Mouse (Mus musculus) limb, embryonic 10.5 days (tissue): ENCODE measurements around the gene Cdc34. TPM values are rescaled to one million over a fixed set of nuclear protein-coding genes. Genes with fewer than 3 reads are reported as not detected.
"Not testable (repeated sequence)": the region's sequence is repeated elsewhere in the genome, so short reads cannot be mapped to it uniquely, and the experiment has no call there.

ENCODE experiments used
- DNase-seq: peaks from one replicate; pipeline ENCODE4 v3.0.0-alpha.2; 2017; ENCODE audit warnings: low spot score
- H3K27ac ChIP-seq: fragments of 300-500 bp; sonication (generic); 2 replicates; pipeline ENCODE4 v1.5.1; 2016; ENCODE audit warnings: mild to moderate bottlenecking
- H3K27me3 ChIP-seq: fragments of 300-500 bp; sonication (generic); 2 replicates; pipeline ENCODE4 v1.6.1; 2016; ENCODE audit warnings: low read depth, mild to moderate bottlenecking; ENCODE audit not compliant: poor library complexity, severe bottlenecking
- H3K36me3 ChIP-seq: fragments of 300-500 bp; sonication (generic); 2 replicates; pipeline ENCODE4 v1.6.1; 2016; ENCODE audit warnings: mild to moderate bottlenecking, moderate library complexity
- H3K4me1 ChIP-seq: fragments of 300-500 bp; sonication (generic); 2 replicates; pipeline ENCODE4 v1.6.1; 2016
- H3K4me3 ChIP-seq: fragments of 300-500 bp; sonication (generic); 2 replicates; pipeline ENCODE4 v1.5.1; 2016; ENCODE audit warnings: mild to moderate bottlenecking, moderate library complexity
- H3K9me3 ChIP-seq: fragments of 300-500 bp; sonication (generic); replicated peaks from 2 replicates; pipeline ENCODE4 v1.6.1; 2016; ENCODE audit warnings: mild to moderate bottlenecking
- WGBS: fragments of 180-500 bp; shearing (Covaris S2); methylation state at CpG from one replicate; pipeline ENCODE4 v1.1.7; 2016; 5-methylcytosine and 5-hydroxymethylcytosine counted together
- polyA plus RNA-seq: library from polyadenylated mRNA; unstranded; fragments of >200 nt; fragmentation: Nextera tagmentation; extraction: Ambion mirVana; gene quantifications from 2 replicates; pipeline ENCODE4 v1.2.1, GENCODE M21; 2016

Cdc34 gene
- polyA plus RNA-seq, 1 experiment from 2014 or later, result 209 TPM

- 79% methylated on average over 12 of the region's 12 CpGs for WGBS
- Histone ChIP-seq H3K36me3 (peaks cover 15% of the 10 kb centered on the region), H3K4me1 (peaks cover 15% of the 10 kb centered on the region), H3K4me3 (no peak overlapping the region), H3K27ac (peak overlapping the region; percentile 25; the same call in 1 of the 2 replicates), H3K27me3 (no peaks in the 10 kb centered on the region), H3K9me3 (no peaks in the 10 kb centered on the region)
- DNase-seq, result no peak
Measured at GRCm38 (mm10) chr10:79693580-79694378, 11.8 kb downstream of the Cdc34 start.

- 84% methylated on average over 6 of the region's 6 CpGs for WGBS
- peaks cover 15% of the 10 kb centered on the region for H3K4me1 ChIP-seq
- no peak for DNase-seq
- peaks cover 10% of the 10 kb centered on the region for H3K36me3 ChIP-seq
- H3K9me3 ChIP-seq, result no peaks in the 10 kb centered on the region
- H3K27ac ChIP-seq, result peak overlapping the region; percentile 25; the same call in 1 of the 2 replicates
- H3K27me3 ChIP-seq, result no peaks in the 10 kb centered on the region
- no peak overlapping the region for H3K4me3 ChIP-seq
Measured at GRCm38 (mm10) chr10:79694379-79694655, 12.3 kb downstream of the Cdc34 start.

- Histone ChIP-seq H3K27ac (peak overlapping the region; percentile 81; the same call in 1 of the 2 replicates), H3K9me3 (no peaks in the 10 kb centered on the region), H3K4me3 (no peak overlapping the region), H3K36me3 (peaks cover 2% of the 10 kb centered on the region; the same call in 1 of the 2 replicates), H3K27me3 (no peaks in the 10 kb centered on the region), H3K4me1 (peaks cover 15% of the 10 kb centered on the region)
- DNase-seq, result peak; percentile 79
- WGBS, result 71% methylated on average over 13 of the region's 13 CpGs
Measured at GRCm38 (mm10) chr10:79695231-79696128, 13.5 kb downstream of the Cdc34 start.

GRCm38 (mm10) chr10:79696129-79696651, 14.2 kb downstream of the Cdc34 start:
- H3K27me3 ChIP-seq, result no peaks in the 10 kb centered on the region
- no peak for DNase-seq
- peaks cover 22% of the 10 kb centered on the region for H3K4me1 ChIP-seq
- H3K4me3 ChIP-seq, result no peak overlapping the region
- peak overlapping the region; percentile 81 for H3K27ac ChIP-seq
- peaks cover 2% of the 10 kb centered on the region; the same call in 1 of the 2 replicates for H3K36me3 ChIP-seq
- 62% methylated on average over 9 of the region's 9 CpGs for WGBS
- no peaks in the 10 kb centered on the region for H3K9me3 ChIP-seq

- no peaks in the 10 kb centered on the region for H3K9me3 ChIP-seq
- 82% methylated on average over 6 of the region's 6 CpGs for WGBS
- H3K4me1 ChIP-seq, result peaks cover 28% of the 10 kb centered on the region
Measured at GRCm38 (mm10) chr10:79697916-79698315, 15.9 kb downstream of the Cdc34 start.

GRCm38 (mm10) chr10:79698459-79698858, 16.5 kb downstream of the Cdc34 start:
- Histone ChIP-seq H3K4me1 (peaks cover 28% of the 10 kb centered on the region), H3K4me3 (no peak overlapping the region), H3K9me3 (no peaks in the 10 kb centered on the region), H3K27ac (no peak overlapping the region), H3K27me3 (no peaks in the 10 kb centered on the region), H3K36me3 (no peaks in the 10 kb centered on the region)
- DNase-seq, result no peak
- 92% methylated on average over 6 of the region's 6 CpGs for WGBS

More at GRCm38 (mm10) chr10:79697916-79698315, 15.9 kb downstream of the Cdc34 start:
- H3K36me3 ChIP-seq, result no peaks in the 10 kb centered on the region
- no peak overlapping the region for H3K4me3 ChIP-seq
- H3K27ac ChIP-seq, result peak overlapping the region; percentile 28; the same call in 1 of the 2 replicates
- no peaks in the 10 kb centered on the region for H3K27me3 ChIP-seq
- no peak for DNase-seq

GRCm38 (mm10) chr10:79700676-79701075, 18.7 kb downstream of the Cdc34 start:
- peaks cover 29% of the 10 kb centered on the region for H3K4me1 ChIP-seq
- no peaks in the 10 kb centered on the region for H3K9me3 ChIP-seq
- no peak overlapping the region for H3K4me3 ChIP-seq
- WGBS, result 58% methylated on average over 7 of the region's 7 CpGs
- no peaks in the 10 kb centered on the region for H3K27me3 ChIP-seq
- DNase-seq, result no peak
- H3K27ac ChIP-seq, result peak overlapping the region; percentile 4; the same call in 1 of the 2 replicates
- H3K36me3 ChIP-seq, result no peaks in the 10 kb centered on the region

GRCm38 (mm10) chr10:79701443-79702129, 19.6 kb downstream of the Cdc34 start:
- peaks cover 31% of the 10 kb centered on the region for H3K4me1 ChIP-seq
- no peaks in the 10 kb centered on the region for H3K27me3 ChIP-seq
- no peak for DNase-seq
- WGBS, result 53% methylated on average over 10 of the region's 10 CpGs
- peak overlapping the region; percentile 4 for H3K27ac ChIP-seq
- no peaks in the 10 kb centered on the region for H3K9me3 ChIP-seq
- peaks cover 6% of the 10 kb centered on the region for H3K36me3 ChIP-seq
- no peak overlapping the region for H3K4me3 ChIP-seq

- 95% methylated on average over 4 of the region's 4 CpGs for WGBS
- H3K27me3 ChIP-seq, DNase-seq, H3K9me3 ChIP-seq, H3K4me3 ChIP-seq, H3K27ac ChIP-seq: not testable (repeated sequence)
- H3K4me1 ChIP-seq, result peaks cover 44% of the 10 kb centered on the region
- H3K36me3 ChIP-seq, result peaks cover 20% of the 10 kb centered on the region
Measured at GRCm38 (mm10) chr10:79702970-79703369, 21.0 kb downstream of the Cdc34 start.

- no peak for DNase-seq
- no peaks in the 10 kb centered on the region for H3K9me3 ChIP-seq
- WGBS, result 77% methylated on average over 10 of the region's 10 CpGs
- peaks cover 45% of the 10 kb centered on the region for H3K4me1 ChIP-seq
- H3K4me3 ChIP-seq, result peak overlapping the region; percentile 86
- H3K36me3 ChIP-seq, result peaks cover 26% of the 10 kb centered on the region
- H3K27me3 ChIP-seq, result no peaks in the 10 kb centered on the region
- peak overlapping the region; percentile 95 for H3K27ac ChIP-seq
Measured at GRCm38 (mm10) chr10:79703541-79703940, 21.5 kb downstream of the Cdc34 start.

- Histone ChIP-seq H3K36me3 (peaks cover 33% of the 10 kb centered on the region), H3K9me3 (no peaks in the 10 kb centered on the region), H3K4me3 (peak within 1 kb of the TSS; percentile 86), H3K27me3 (no peaks in the 10 kb centered on the region), H3K4me1 (peaks cover 45% of the 10 kb centered on the region), H3K27ac (peak within 1 kb of the TSS; percentile 95)
- under 1% methylated on average over 65 of the region's 65 CpGs for WGBS
- peak; percentile 99 for DNase-seq
Measured at GRCm38 (mm10) chr10:79704065-79704969, 22.3 kb downstream of the Cdc34 start, which contains the start of gene Bsg. Gene Bsg, plus strand, starts transcription at chr10:79704491.
